Mouse (Mus musculus): ENCODE results near the gene Slc25a21. TPM values are rescaled to one million over a fixed set of nuclear protein-coding genes. Genes with fewer than 3 reads are reported as not detected.

Slc25a21 gene
- polyA plus RNA-seq, 1 experiment from 2014 or later, result 1.9 TPM

GRCm38 (mm10) chr12:57194609-57195008, 2.7 kb downstream of the Slc25a21 start:
- Histone ChIP-seq H3K36me3 (ENCODE audit: control insufficient read depth, insufficient read depth, low read length) (no peaks in the 10 kb centered on the region), H3K27me3 (ENCODE audit: control insufficient read depth, insufficient read depth, low read length) (no peaks in the 10 kb centered on the region), H3K9me3 (ENCODE audit: control insufficient read depth, low read length) (no peaks in the 10 kb centered on the region), H3K4me1 (ENCODE audit: control insufficient read depth, insufficient read depth, low read length) (no peaks in the 10 kb centered on the region), H3K4me2 (ENCODE audit: low read depth) (no peak overlapping the region), H3K27ac (ENCODE audit: low read depth, low read length) (no peak overlapping the region), H3K4me3 (ENCODE audit: low read depth, low read length) (no peak overlapping the region), H3K9ac (ENCODE audit: low read length) (no peak overlapping the region)
- WGBS, result 41% methylated on average over 3 of the region's 3 CpGs
- DNase-seq (ENCODE audit: low spot score) (peak; percentile 18), ATAC-seq (ENCODE audit: insufficient read depth, low FRiP score, low TSS enrichment) (no peak)

DNA sequence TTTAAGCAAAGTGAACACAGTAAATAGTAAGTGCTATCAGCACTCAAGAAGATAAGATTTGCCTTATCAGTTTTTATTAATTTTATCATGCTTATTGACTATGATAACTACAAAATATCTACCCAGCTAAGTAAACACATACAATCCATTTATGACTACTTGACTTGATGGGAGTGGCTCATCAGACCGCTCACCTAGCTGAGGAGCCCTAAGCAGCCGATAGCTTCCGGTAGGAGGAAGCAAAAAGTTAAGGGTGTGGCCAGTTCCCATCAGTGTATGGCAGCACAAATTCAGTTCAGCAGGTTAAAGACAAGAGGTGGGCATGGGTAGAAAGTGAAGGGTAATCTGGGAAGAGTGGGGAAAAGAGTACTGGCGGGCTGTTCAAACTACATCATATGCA, 10.2 kb downstream of the Slc25a21 start:
- no peak overlapping the region for H3K4me3 ChIP-seq (ENCODE audit: low read depth, low read length)
- DNase-seq (ENCODE audit: low spot score), result no peak
- no peak for ATAC-seq (ENCODE audit: insufficient read depth, low FRiP score, low TSS enrichment)
- H3K27me3 ChIP-seq (ENCODE audit: control insufficient read depth, insufficient read depth, low read length), result no peaks in the 10 kb centered on the region
- H3K36me3 ChIP-seq (ENCODE audit: control insufficient read depth, insufficient read depth, low read length), result no peaks in the 10 kb centered on the region
- H3K4me1 ChIP-seq (ENCODE audit: control insufficient read depth, insufficient read depth, low read length), result no peaks in the 10 kb centered on the region
- H3K27ac ChIP-seq (ENCODE audit: low read depth, low read length), result no peak overlapping the region
- no peak overlapping the region for H3K9ac ChIP-seq (ENCODE audit: low read length)
- no peaks in the 10 kb centered on the region for H3K9me3 ChIP-seq (ENCODE audit: control insufficient read depth, low read length)
- no peak overlapping the region for H3K4me2 ChIP-seq (ENCODE audit: low read depth)
- 86% methylated on average over 4 of the region's 4 CpGs for WGBS

DNA sequence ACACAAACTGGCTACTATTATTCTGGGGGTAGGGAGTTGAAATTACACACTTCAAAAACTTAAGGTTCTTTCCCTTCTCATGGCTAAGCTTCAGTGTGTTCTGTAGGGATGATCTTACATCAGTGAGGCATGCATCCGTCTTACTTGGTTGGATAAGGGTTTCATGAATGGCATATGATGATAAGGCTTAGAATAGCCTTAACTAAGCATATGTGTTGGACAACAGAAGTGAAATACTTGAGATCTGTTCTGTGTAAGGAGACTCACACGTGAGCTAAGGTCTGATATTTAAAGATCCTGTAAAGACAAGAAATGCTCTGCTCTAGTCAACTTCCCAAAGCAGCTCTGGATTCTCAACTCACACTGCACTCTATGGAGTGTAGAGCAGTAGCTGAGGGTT, 11.1 kb downstream of the Slc25a21 start:
- Histone ChIP-seq H3K36me3 (ENCODE audit: control insufficient read depth, insufficient read depth, low read length) (no peaks in the 10 kb centered on the region), H3K27me3 (ENCODE audit: control insufficient read depth, insufficient read depth, low read length) (no peaks in the 10 kb centered on the region), H3K9me3 (ENCODE audit: control insufficient read depth, low read length) (no peaks in the 10 kb centered on the region), H3K27ac (ENCODE audit: low read depth, low read length) (no peak overlapping the region), H3K4me1 (ENCODE audit: control insufficient read depth, insufficient read depth, low read length) (no peaks in the 10 kb centered on the region), H3K4me3 (ENCODE audit: low read depth, low read length) (no peak overlapping the region), H3K4me2 (ENCODE audit: low read depth) (no peak overlapping the region), H3K9ac (ENCODE audit: low read length) (no peak overlapping the region)
- DNase-seq (ENCODE audit: low spot score), result no peak
- WGBS, result 77% methylated on average over 2 of the region's 2 CpGs
- ATAC-seq (ENCODE audit: insufficient read depth, low FRiP score, low TSS enrichment), result no peak

DNA sequence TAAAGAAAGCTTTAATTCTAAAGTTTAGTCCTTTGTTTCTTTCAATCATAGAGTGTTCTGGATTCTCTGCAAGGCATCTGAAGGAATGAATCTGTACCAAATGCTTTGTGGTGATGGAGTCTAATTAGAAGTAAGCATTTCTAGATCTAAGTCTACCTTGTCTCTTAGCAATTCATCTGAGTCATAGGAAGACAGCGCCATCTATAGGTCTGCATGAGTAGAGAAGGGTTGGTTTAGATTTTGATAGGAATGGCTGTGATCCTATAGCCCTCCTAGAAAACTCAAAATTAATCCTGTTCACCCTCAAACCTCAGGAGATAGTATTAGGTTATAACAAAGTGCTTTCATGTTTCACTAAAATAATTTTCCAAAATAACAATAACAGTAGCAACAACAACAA, 11.8 kb downstream of the Slc25a21 start:
- no peaks in the 10 kb centered on the region for H3K36me3 ChIP-seq (ENCODE audit: control insufficient read depth, insufficient read depth, low read length)
- no peaks in the 10 kb centered on the region for H3K27me3 ChIP-seq (ENCODE audit: control insufficient read depth, insufficient read depth, low read length)
- H3K9me3 ChIP-seq (ENCODE audit: control insufficient read depth, low read length), result no peaks in the 10 kb centered on the region
- H3K4me1 ChIP-seq (ENCODE audit: control insufficient read depth, insufficient read depth, low read length), result no peaks in the 10 kb centered on the region
- no peak overlapping the region for H3K4me3 ChIP-seq (ENCODE audit: low read depth, low read length)
- DNase-seq (ENCODE audit: low spot score) (no peak), ATAC-seq (ENCODE audit: insufficient read depth, low FRiP score, low TSS enrichment) (no peak)
- no peak overlapping the region for H3K4me2 ChIP-seq (ENCODE audit: low read depth)
- no peak overlapping the region for H3K9ac ChIP-seq (ENCODE audit: low read length)
- WGBS, result 0% methylated on average over 1 of the region's 1 CpGs
- H3K27ac ChIP-seq (ENCODE audit: low read depth, low read length), result no peak overlapping the region

DNA sequence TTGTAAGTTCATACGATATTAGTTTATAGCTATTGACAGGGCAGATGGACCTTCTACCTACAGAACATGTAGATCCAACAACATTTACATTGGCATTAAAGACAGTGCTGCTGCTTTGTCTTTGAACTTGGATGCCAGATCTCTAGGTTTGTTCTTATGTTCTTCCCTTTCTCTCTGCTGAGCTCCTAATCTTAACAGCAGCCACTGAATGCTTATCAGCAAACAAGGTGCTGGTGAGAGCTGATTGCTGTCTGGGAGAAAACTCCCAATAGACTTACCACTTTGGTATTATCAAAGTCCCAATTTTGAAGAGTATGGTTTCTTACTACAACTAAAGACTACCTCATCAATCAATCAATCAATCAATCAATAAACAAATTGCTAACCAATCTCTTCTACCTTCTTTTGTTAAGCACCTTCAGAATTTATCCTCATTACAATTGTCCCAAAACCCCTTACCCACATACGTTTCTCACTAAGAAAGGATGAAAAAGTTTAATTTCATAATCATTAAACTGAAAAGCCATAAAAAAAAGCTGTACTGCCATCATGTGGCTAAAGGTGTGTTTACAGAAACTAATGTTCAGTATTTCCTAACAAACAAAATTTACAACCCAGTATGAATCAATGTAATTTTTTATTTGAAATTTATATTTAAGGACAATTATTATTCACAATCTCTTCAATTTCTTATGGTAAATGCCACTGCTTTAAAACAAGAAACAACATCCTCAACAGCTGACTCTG, 12.7 kb downstream of the Slc25a21 start:
- Histone ChIP-seq H3K27me3 (ENCODE audit: control insufficient read depth, insufficient read depth, low read length) (no peaks in the 10 kb centered on the region), H3K4me2 (ENCODE audit: low read depth) (no peak overlapping the region), H3K4me1 (ENCODE audit: control insufficient read depth, insufficient read depth, low read length) (peaks cover 3% of the 10 kb centered on the region; the same call in 1 of the 2 replicates), H3K9me3 (ENCODE audit: control insufficient read depth, low read length) (no peaks in the 10 kb centered on the region), H3K9ac (ENCODE audit: low read length) (no peak overlapping the region), H3K4me3 (ENCODE audit: low read depth, low read length) (no peak overlapping the region), H3K36me3 (ENCODE audit: control insufficient read depth, insufficient read depth, low read length) (no peaks in the 10 kb centered on the region), H3K27ac (ENCODE audit: low read depth, low read length) (no peak overlapping the region)
- no peak for ATAC-seq (ENCODE audit: insufficient read depth, low FRiP score, low TSS enrichment)
- 68% methylated on average over 2 of the region's 2 CpGs for WGBS
- DNase-seq (ENCODE audit: low spot score), result no peak

DNA sequence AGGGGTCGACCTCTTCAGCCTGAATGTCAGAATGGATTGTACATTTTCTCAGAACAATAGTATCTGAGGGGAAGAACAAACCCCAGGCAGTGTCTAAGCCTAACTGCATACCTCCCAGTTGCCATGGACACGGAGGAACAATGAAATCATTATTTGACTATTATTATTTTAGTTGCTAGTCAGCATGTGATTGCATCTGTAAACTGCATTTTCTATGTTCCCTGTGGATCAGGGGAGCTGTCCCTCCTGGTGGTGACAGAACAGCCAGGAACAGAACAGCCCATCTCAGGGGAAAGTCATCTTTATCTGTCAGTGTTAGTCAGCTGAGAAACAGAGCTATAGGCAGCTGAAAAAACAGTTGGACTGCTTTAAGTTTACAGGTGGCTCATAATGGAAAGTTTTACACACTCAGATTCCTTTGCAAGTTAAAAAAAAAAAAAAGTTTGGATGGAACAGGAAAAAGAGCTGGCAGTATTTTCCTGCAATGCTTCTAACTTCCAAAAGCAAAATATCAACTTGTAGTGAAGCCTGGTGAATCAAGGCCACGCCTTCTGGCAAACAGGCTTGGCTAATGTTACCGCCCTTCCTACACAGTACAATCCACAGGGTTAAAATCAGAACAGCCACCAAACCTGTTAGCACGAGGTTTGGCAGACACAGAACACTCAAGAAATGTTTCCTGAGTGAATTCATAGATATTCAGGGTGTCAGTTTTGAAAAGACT, 17.6 kb downstream of the Slc25a21 start:
- no peak overlapping the region for H3K4me3 ChIP-seq (ENCODE audit: low read depth, low read length)
- H3K4me2 ChIP-seq (ENCODE audit: low read depth), result no peak overlapping the region
- H3K27ac ChIP-seq (ENCODE audit: low read depth, low read length), result no peak overlapping the region
- H3K9ac ChIP-seq (ENCODE audit: low read length), result no peak overlapping the region
- H3K36me3 ChIP-seq (ENCODE audit: control insufficient read depth, insufficient read depth, low read length), result no peaks in the 10 kb centered on the region
- DNase-seq (ENCODE audit: low spot score) (peak; percentile 20), ATAC-seq (ENCODE audit: insufficient read depth, low FRiP score, low TSS enrichment) (no peak)
- peaks cover 6% of the 10 kb centered on the region; the same call in 1 of the 2 replicates for H3K4me1 ChIP-seq (ENCODE audit: control insufficient read depth, insufficient read depth, low read length)
- no peaks in the 10 kb centered on the region for H3K27me3 ChIP-seq (ENCODE audit: control insufficient read depth, insufficient read depth, low read length)
- 22% methylated on average over 5 of the region's 5 CpGs for WGBS
- no peaks in the 10 kb centered on the region for H3K9me3 ChIP-seq (ENCODE audit: control insufficient read depth, low read length)

GRCm38 (mm10) chr12:57178818-57179217, 18.5 kb downstream of the Slc25a21 start:
- DNase-seq (ENCODE audit: low spot score) (no peak), ATAC-seq (ENCODE audit: insufficient read depth, low FRiP score, low TSS enrichment) (no peak)
- Histone ChIP-seq H3K36me3 (ENCODE audit: control insufficient read depth, insufficient read depth, low read length) (no peaks in the 10 kb centered on the region), H3K9me3 (ENCODE audit: control insufficient read depth, low read length) (no peaks in the 10 kb centered on the region), H3K27ac (ENCODE audit: low read depth, low read length) (no peak overlapping the region), H3K9ac (ENCODE audit: low read length) (no peak overlapping the region), H3K4me2 (ENCODE audit: low read depth) (no peak overlapping the region), H3K4me1 (ENCODE audit: control insufficient read depth, insufficient read depth, low read length) (peaks cover 6% of the 10 kb centered on the region; the same call in 1 of the 2 replicates), H3K27me3 (ENCODE audit: control insufficient read depth, insufficient read depth, low read length) (no peaks in the 10 kb centered on the region), H3K4me3 (ENCODE audit: low read depth, low read length) (no peak overlapping the region)

GRCm38 (mm10) chr12:57163294-57163693, 34.0 kb downstream of the Slc25a21 start:
- H3K36me3 ChIP-seq (ENCODE audit: control insufficient read depth, insufficient read depth, low read length), result no peaks in the 10 kb centered on the region
- H3K27ac ChIP-seq (ENCODE audit: low read depth, low read length), result no peak overlapping the region
- no peak overlapping the region for H3K4me3 ChIP-seq (ENCODE audit: low read depth, low read length)
- no peak overlapping the region for H3K4me2 ChIP-seq (ENCODE audit: low read depth)
- DNase-seq (ENCODE audit: low spot score) (no peak), ATAC-seq (ENCODE audit: insufficient read depth, low FRiP score, low TSS enrichment) (no peak)
- H3K27me3 ChIP-seq (ENCODE audit: control insufficient read depth, insufficient read depth, low read length), result no peaks in the 10 kb centered on the region
- 90% methylated on average over 2 of the region's 2 CpGs for WGBS
- no peaks in the 10 kb centered on the region for H3K4me1 ChIP-seq (ENCODE audit: control insufficient read depth, insufficient read depth, low read length)
- H3K9me3 ChIP-seq (ENCODE audit: control insufficient read depth, low read length), result no peaks in the 10 kb centered on the region
- no peak overlapping the region for H3K9ac ChIP-seq (ENCODE audit: low read length)

GRCm38 (mm10) chr12:57162840-57163239, 34.4 kb downstream of the Slc25a21 start:
- no peak overlapping the region for H3K9ac ChIP-seq (ENCODE audit: low read length)
- WGBS, result 71% methylated on average over 3 of the region's 3 CpGs
- H3K9me3 ChIP-seq (ENCODE audit: control insufficient read depth, low read length), result no peaks in the 10 kb centered on the region
- H3K27ac ChIP-seq (ENCODE audit: low read depth, low read length), result no peak overlapping the region
- no peaks in the 10 kb centered on the region for H3K36me3 ChIP-seq (ENCODE audit: control insufficient read depth, insufficient read depth, low read length)
- no peak for DNase-seq (ENCODE audit: low spot score)
- no peaks in the 10 kb centered on the region for H3K27me3 ChIP-seq (ENCODE audit: control insufficient read depth, insufficient read depth, low read length)
- H3K4me2 ChIP-seq (ENCODE audit: low read depth), result no peak overlapping the region
- ATAC-seq (ENCODE audit: insufficient read depth, low FRiP score, low TSS enrichment), result no peak
- no peaks in the 10 kb centered on the region for H3K4me1 ChIP-seq (ENCODE audit: control insufficient read depth, insufficient read depth, low read length)
- H3K4me3 ChIP-seq (ENCODE audit: low read depth, low read length), result no peak overlapping the region

Data from neural tube, embryonic 11.5 days (tissue).